Mouse (Mus musculus) kidney, postnatal 10 days (tissue): ENCODE measurements at regions not wholly inside any gene's neighbourhood (a gene's known extent, or its start where the extent isn't known, plus 50 kb on each side); places are given as distances from the start of the nearest gene placed in this dataset.
A peak's percentile ranks its signal among the peaks of the same experiment; 100 is the strongest.

Source experiments
- DNase-seq: peaks from one replicate; pipeline ENCODE4 v3.0.0; 2021; ENCODE audit warnings: mixed read lengths

- DNase-seq = no peak
Observed at GRCm38 (mm10) chr5:139598715-139599114, 55.4 kb downstream of the Uncx start.

- peak; percentile 65 for DNase-seq
Observed at GRCm38 (mm10) chr5:139599191-139599937, 56.1 kb downstream of the Uncx start.

- DNase-seq = no peak
Observed at GRCm38 (mm10) chr5:139600213-139600612, 56.9 kb downstream of the Uncx start.

GRCm38 (mm10) chr5:139602860-139603259, 59.6 kb downstream of the Uncx start:
- DNase-seq = no peak

GRCm38 (mm10) chr5:139603535-139603934, 60.2 kb downstream of the Uncx start:
- no peak for DNase-seq

GRCm38 (mm10) chr5:139604327-139604726, 61.0 kb downstream of the Uncx start:
- no peak for DNase-seq

GRCm38 (mm10) chr5:139610610-139611520, 67.6 kb downstream of the Uncx start:
- no peak for DNase-seq

- no peak for DNase-seq
Observed at GRCm38 (mm10) chr5:139612224-139612623, 68.9 kb downstream of the Uncx start.

GRCm38 (mm10) chr5:139612676-139613075, 69.4 kb downstream of the Uncx start:
- no peak for DNase-seq

- no peak for DNase-seq
Observed at GRCm38 (mm10) chr5:139613601-139614000, 70.3 kb downstream of the Uncx start.

- DNase-seq = peak; percentile 20
Observed at GRCm38 (mm10) chr5:139619301-139620161, 76.2 kb downstream of the Uncx start.

GRCm38 (mm10) chr5:139625871-139626460, 82.7 kb downstream of the Uncx start:
- DNase-seq = no peak

- peak; percentile 34 for DNase-seq
Observed at GRCm38 (mm10) chr5:139627552-139627951, 84.3 kb downstream of the Uncx start.

- no peak for DNase-seq
Observed at GRCm38 (mm10) chr5:139637028-139637427, 93.7 kb downstream of the Uncx start.

GRCm38 (mm10) chr5:139640652-139641612, 95.2 kb downstream of the Micall2 start:
- peak; percentile 33 for DNase-seq

GRCm38 (mm10) chr5:139644816-139645215, 91.3 kb downstream of the Micall2 start:
- no peak for DNase-seq

GRCm38 (mm10) chr5:139651041-139651440, 85.1 kb downstream of the Micall2 start:
- DNase-seq = no peak
